9 mouse cellular contexts compared by ENCODE assay signal in the genomic region with DNA sequence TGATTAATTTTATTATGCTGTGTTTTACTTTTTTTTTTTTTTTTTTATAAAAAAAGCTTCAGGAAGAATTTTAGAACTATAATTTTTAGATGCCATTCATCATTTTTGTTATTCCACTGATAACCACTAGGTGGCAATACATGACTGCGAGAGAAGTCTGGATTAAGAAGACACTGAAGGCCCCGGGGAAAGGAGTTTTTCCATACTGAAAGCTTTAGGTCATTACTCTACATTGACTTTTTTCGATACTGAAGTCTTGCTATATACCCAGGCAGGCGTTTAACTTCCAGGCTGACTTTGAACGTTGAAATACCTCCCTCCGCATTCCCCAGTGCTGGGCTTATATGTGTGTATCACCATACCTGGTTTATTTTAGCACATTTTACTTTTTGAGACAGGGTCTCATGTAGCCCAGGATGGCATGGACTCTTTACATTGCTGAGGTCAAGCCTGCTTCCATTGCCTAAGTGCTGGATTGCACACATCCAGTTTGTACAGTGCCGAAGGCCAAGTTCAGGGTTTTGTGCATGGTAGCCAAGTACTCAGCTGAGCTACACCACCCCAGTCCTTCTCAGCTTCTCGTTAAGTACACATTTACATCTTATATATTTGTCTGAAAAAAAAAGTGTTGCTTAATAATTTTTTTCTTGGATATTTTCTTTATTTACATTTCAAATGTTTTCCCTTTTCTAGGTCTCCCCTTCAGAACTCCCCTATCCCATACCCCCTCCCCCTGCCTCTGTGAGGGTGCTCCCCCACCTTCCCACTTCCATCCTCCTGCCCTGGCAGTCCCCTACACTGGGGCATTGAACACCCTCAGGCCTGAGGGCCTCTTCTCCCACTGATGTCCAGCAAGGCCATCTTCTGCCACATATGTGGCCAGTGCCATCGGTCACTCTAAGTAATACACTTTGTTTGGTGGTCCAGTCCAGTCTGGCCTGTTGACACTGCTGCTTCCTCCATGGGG. TPM values are rescaled to one million over a fixed set of nuclear protein-coding genes. Genes with fewer than 3 reads are reported as not detected.
DNase-seq lines count a peak whose midpoint lies in the region; ATAC-seq lines count a peak whose summit lies in the region.
"Had no signal": no experiment of that assay in that cellular context is flagged by ENCODE, and none has a peak within 500 bp of the region (broad histone marks: within the 10 kb centered on the region; RNA-seq: fewer than 3 reads in every experiment).

No protein-coding gene starts in this region.

- no peak overlapping the region for H3K4me3 ChIP-seq in hindbrain, embryonic 13.5 days
- no peak overlapping the region for H3K4me3 ChIP-seq in hindbrain, embryonic 12.5 days
- no peak overlapping the region for H3K4me3 ChIP-seq in hindbrain, embryonic 15.5 days
- H3K4me3 ChIP-seq: limb, embryonic 13.5 days had no signal

- peak; percentile 70 for DNase-seq in brain, adult 2 months (ENCODE audit: low read depth, low spot score)
- DNase-seq in layer of hippocampus, postnatal 36 days, result no peak
- DNase-seq in testis, postnatal 14 days (ENCODE audit: low spot score), result no peak

- H3K9ac ChIP-seq in hindbrain, embryonic 13.5 days, result no peak overlapping the region
- no peak overlapping the region for H3K9ac ChIP-seq in hindbrain, embryonic 12.5 days
- H3K9ac ChIP-seq in hindbrain, embryonic 15.5 days, result no peak overlapping the region
- H3K9ac ChIP-seq: limb, embryonic 13.5 days had no signal

- no peak overlapping the region for H3K27ac ChIP-seq in hindbrain, embryonic 13.5 days
- no peak overlapping the region for H3K27ac ChIP-seq in hindbrain, embryonic 12.5 days
- H3K27ac ChIP-seq in hindbrain, embryonic 15.5 days (replicated peaks), result no peak overlapping the region
- H3K27ac ChIP-seq: limb, embryonic 13.5 days had no signal

- H3K36me3 ChIP-seq in hindbrain, embryonic 13.5 days, result peaks cover 60% of the 10 kb centered on the region
- peaks cover 48% of the 10 kb centered on the region for H3K36me3 ChIP-seq in hindbrain, embryonic 12.5 days
- peaks cover 28% of the 10 kb centered on the region for H3K36me3 ChIP-seq in hindbrain, embryonic 15.5 days

- H3K9me3 ChIP-seq in hindbrain, embryonic 13.5 days, result no peaks in the 10 kb centered on the region
- H3K9me3 ChIP-seq in hindbrain, embryonic 12.5 days (replicated peaks), result no peaks in the 10 kb centered on the region
- no peaks in the 10 kb centered on the region for H3K9me3 ChIP-seq in hindbrain, embryonic 15.5 days
- H3K9me3 ChIP-seq: limb, embryonic 13.5 days had no signal

- H3K4me2 ChIP-seq in hindbrain, embryonic 13.5 days, result no peak overlapping the region
- H3K4me2 ChIP-seq in hindbrain, embryonic 12.5 days (replicated peaks), result no peak overlapping the region
- no peak overlapping the region for H3K4me2 ChIP-seq in hindbrain, embryonic 15.5 days
- H3K4me2 ChIP-seq: limb, embryonic 13.5 days had no signal

- 0 out of 2 replicates have a peak, but pooled peaks have one; percentile 28 for ATAC-seq in hindbrain, embryonic 13.5 days (ENCODE audit: low FRiP score)
- no peak for ATAC-seq in hindbrain, embryonic 12.5 days (ENCODE audit: low FRiP score)
- peak; percentile 65 for ATAC-seq in CD4-positive, CD25-positive, alpha-beta regulatory T cell, adult 4 months
- peak; percentile 48; the same call in 1 of the 2 replicates for ATAC-seq in hindbrain, embryonic 15.5 days (ENCODE audit: low FRiP score, low read depth)
- peak; percentile 46; the same call in 1 of the 2 replicates for ATAC-seq in neutrophil, adult 5-6 weeks (ENCODE audit: extremely low read depth, insufficient number of reproducible peaks, low FRiP score, poor library complexity, severe bottlenecking)

- H3K4me1 ChIP-seq in hindbrain, embryonic 13.5 days (replicated peaks), result no peaks in the 10 kb centered on the region
- no peaks in the 10 kb centered on the region for H3K4me1 ChIP-seq in hindbrain, embryonic 12.5 days
- H3K4me1 ChIP-seq in hindbrain, embryonic 15.5 days (replicated peaks), result no peaks in the 10 kb centered on the region

- no peaks in the 10 kb centered on the region for H3K27me3 ChIP-seq in hindbrain, embryonic 13.5 days
- no peaks in the 10 kb centered on the region for H3K27me3 ChIP-seq in hindbrain, embryonic 12.5 days
- H3K27me3 ChIP-seq in hindbrain, embryonic 15.5 days, result no peaks in the 10 kb centered on the region
- H3K27me3 ChIP-seq: limb, embryonic 13.5 days had no signal

- 54% methylated on average over 9 of the region's 9 CpGs for WGBS in hindbrain, embryonic 13.5 days
- WGBS in hindbrain, embryonic 12.5 days, result 56% methylated on average over 9 of the region's 9 CpGs
- 56% methylated on average over 9 of the region's 9 CpGs for WGBS in hindbrain, embryonic 15.5 days

RNA-seq across cellular contexts. Expression of a gene that starts 15.7 kb away (rescaled TPM):
- 16.4 and 17.5 TPM in 2 replicates for polyA plus RNA-seq in hindbrain, embryonic 13.5 days (2015; fragmentation: Nextera tagmentation; extraction: Ambion mirVana)
- polyA plus RNA-seq in hindbrain, embryonic 12.5 days (2016; fragmentation: Nextera tagmentation; extraction: Ambion mirVana), result 21.4 and 22.3 TPM in 2 replicates
- polyA plus RNA-seq in CD4-positive, CD25-positive, alpha-beta regulatory T cell, adult 4 months (2017; shearing (Covaris generic)), result 1 to 10 TPM; 1.6 to 1.8 TPM
- polyA plus RNA-seq in hindbrain, embryonic 15.5 days (2015; fragmentation: Nextera tagmentation; extraction: Ambion mirVana), result 18.6 and 20.2 TPM in 2 replicates
- 5.8 and 8.0 TPM in 2 replicates for total RNA-seq in neutrophil, adult 5-6 weeks (2017)
- total RNA-seq in layer of hippocampus, postnatal 36 days (2021), result 10 to 100 TPM; 32.0 to 33.0 TPM

RNA-seq across cellular contexts. Expression of a gene that starts 32.1 kb away (rescaled TPM):
- 0.12 and 0.23 TPM in 2 replicates for polyA plus RNA-seq in hindbrain, embryonic 13.5 days (2015; fragmentation: Nextera tagmentation; extraction: Ambion mirVana)
- polyA plus RNA-seq in hindbrain, embryonic 12.5 days (2016; fragmentation: Nextera tagmentation; extraction: Ambion mirVana), result 0.20 and 0.43 TPM in 2 replicates
- polyA plus RNA-seq in CD4-positive, CD25-positive, alpha-beta regulatory T cell, adult 4 months (2017; shearing (Covaris generic)), result under 1 TPM in 1 of 2 experiments, not detected in 1; 0.39 TPM
- 0.08 and 0.22 TPM in 2 replicates for polyA plus RNA-seq in hindbrain, embryonic 15.5 days (2015; fragmentation: Nextera tagmentation; extraction: Ambion mirVana)
- 1.8 and 2.3 TPM in 2 replicates for total RNA-seq in neutrophil, adult 5-6 weeks (2017)
- total RNA-seq in layer of hippocampus, postnatal 36 days (2021), result under 1 TPM; 0.22 to 0.38 TPM
